Mouse (Mus musculus) forebrain, embryonic 16.5 days (tissue): Measurements from ENCODE around the gene Sorcs2. TPM values are rescaled to one million over a fixed set of nuclear protein-coding genes. Genes with fewer than 3 reads are reported as not detected.
A peak's percentile ranks its signal among the peaks of the same experiment; 100 is the strongest.

Experiments
- ATAC-seq: fragments of 200-750 bp; cut with Nextera tagmentation; 2 replicates; pipeline ENCODE4 v1.8.0; 2017; ENCODE audit warnings: mild to moderate bottlenecking, moderate library complexity
- H3K27ac ChIP-seq: fragments of 300-500 bp; sonication (generic); 2 replicates; pipeline ENCODE4 v1.5.1; 2014; ENCODE audit warnings: low read length, control low read depth
- H3K27me3 ChIP-seq: fragments of 300-500 bp; sonication (generic); replicated peaks from 2 replicates; pipeline ENCODE4 v1.6.1; 2014; ENCODE audit warnings: low read length; ENCODE audit not compliant: control insufficient read depth, insufficient read depth
- H3K36me3 ChIP-seq: fragments of 300-500 bp; sonication (generic); 2 replicates; pipeline ENCODE4 v1.6.1; 2014; ENCODE audit not compliant: control insufficient read depth, insufficient read depth
- H3K4me1 ChIP-seq: fragments of 300-500 bp; sonication (generic); replicated peaks from 2 replicates; pipeline ENCODE4 v1.6.1; 2014; ENCODE audit warnings: low read length; ENCODE audit not compliant: control insufficient read depth, insufficient read depth
- H3K4me2 ChIP-seq: fragments of 300-500 bp; sonication (generic); 2 replicates; pipeline ENCODE4 v1.6.1; 2014; ENCODE audit warnings: mild to moderate bottlenecking, low read length, control low read depth
- H3K4me3 ChIP-seq: fragments of 300-500 bp; sonication (generic); replicated peaks from 2 replicates; pipeline ENCODE4 v1.5.1; 2014; ENCODE audit warnings: mild to moderate bottlenecking, low read length, control low read depth
- H3K9ac ChIP-seq: fragments of 300-500 bp; sonication (generic); replicated peaks from 2 replicates; pipeline ENCODE4 v1.6.1; 2014; ENCODE audit warnings: low read depth, low read length, control low read depth
- H3K9me3 ChIP-seq: fragments of 300-500 bp; sonication (generic); 2 replicates; pipeline ENCODE4 v1.6.1; 2016; ENCODE audit warnings: low read length; ENCODE audit not compliant: control insufficient read depth
- WGBS: fragments of 180-500 bp; shearing (Covaris S2); extraction: QIAGEN DNeasy Blood & Tissue Kit; methylation state at CpG from one replicate; pipeline ENCODE4 v1.1.7; 2014; 5-methylcytosine and 5-hydroxymethylcytosine counted together
- polyA plus RNA-seq: library from polyadenylated mRNA; unstranded; fragments of >200 nt; fragmentation: Nextera tagmentation; extraction: Ambion mirVana; gene quantifications from 2 replicates; pipeline ENCODE4 v1.2.1, GENCODE M21; 2015

Gene Sorcs2
- polyA plus RNA-seq, 1 experiment from 2014 or later: 7.0 TPM

DNA sequence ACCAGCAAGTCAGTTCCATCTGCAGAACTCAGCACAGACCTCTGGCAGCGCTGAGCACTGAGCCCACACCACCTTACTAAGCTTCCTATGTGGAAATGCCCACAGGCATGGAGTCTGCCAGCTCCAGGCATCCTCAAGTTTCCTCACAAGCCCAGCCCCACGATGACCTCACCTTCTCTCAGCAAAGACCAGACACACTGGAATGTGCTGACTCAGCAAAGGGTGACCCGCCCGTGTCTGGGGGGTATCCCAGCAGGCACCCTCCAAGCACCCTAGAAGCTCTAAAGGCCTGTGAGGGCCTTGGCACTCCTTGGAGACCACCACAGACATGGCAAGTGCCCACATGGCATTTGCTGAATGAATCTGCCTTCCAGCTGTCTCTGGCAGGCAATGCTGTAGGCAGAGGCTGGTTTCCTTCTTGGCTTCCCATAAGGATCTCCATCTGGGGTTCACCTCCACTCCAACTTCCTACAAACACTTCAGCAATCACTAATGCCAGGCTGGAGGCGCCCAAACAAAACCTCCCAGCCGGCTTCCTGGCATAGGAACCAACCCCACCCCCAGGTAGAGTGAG, 17.9 kb downstream of the Sorcs2 start:
- H3K4me2 ChIP-seq: no peak overlapping the region
- H3K27ac ChIP-seq: no peak overlapping the region
- WGBS: 73% methylated on average over 6 of the region's 6 CpGs
- H3K4me3 ChIP-seq: no peak overlapping the region
- no peaks in the 10 kb centered on the region for H3K9me3 ChIP-seq
- H3K9ac ChIP-seq: no peak overlapping the region
- ATAC-seq: no peak
- no peaks in the 10 kb centered on the region for H3K4me1 ChIP-seq
- H3K27me3 ChIP-seq: no peaks in the 10 kb centered on the region
- H3K36me3 ChIP-seq: no peaks in the 10 kb centered on the region

GRCm38 (mm10) chr5:36378370-36378738, 19.6 kb downstream of the Sorcs2 start:
- WGBS: 91% methylated on average over 2 of the region's 2 CpGs

GRCm38 (mm10) chr5:36377456-36378369, 20.2 kb downstream of the Sorcs2 start:
- 0 out of 2 replicates have a peak, but pooled peaks cover 3% of the 10 kb centered on the region for H3K4me1 ChIP-seq
- H3K4me2 ChIP-seq: no peak overlapping the region
- H3K9me3 ChIP-seq: no peaks in the 10 kb centered on the region
- no peak for ATAC-seq
- H3K27ac ChIP-seq: no peak overlapping the region
- no peaks in the 10 kb centered on the region for H3K27me3 ChIP-seq
- no peaks in the 10 kb centered on the region for H3K36me3 ChIP-seq
- H3K9ac ChIP-seq: no peak overlapping the region
- 90% methylated on average over 8 of the region's 8 CpGs for whole genome bisulfite sequencing
- H3K4me3 ChIP-seq: no peak overlapping the region

More at GRCm38 (mm10) chr5:36378370-36378738, 19.6 kb downstream of the Sorcs2 start:
- Histone ChIP-seq H3K4me1 (0 out of 2 replicates have a peak, but pooled peaks cover under 1% of the 10 kb centered on the region), H3K9ac (no peak overlapping the region), H3K36me3 (no peaks in the 10 kb centered on the region), H3K4me3 (no peak overlapping the region), H3K9me3 (no peaks in the 10 kb centered on the region), H3K4me2 (no peak overlapping the region), H3K27ac (no peak overlapping the region), H3K27me3 (no peaks in the 10 kb centered on the region)
- no peak for ATAC-seq

GRCm38 (mm10) chr5:36375886-36376285, 22.1 kb downstream of the Sorcs2 start:
- Histone ChIP-seq H3K4me2 (no peak overlapping the region), H3K27ac (no peak overlapping the region), H3K4me3 (no peak overlapping the region), H3K9ac (no peak overlapping the region), H3K27me3 (no peaks in the 10 kb centered on the region), H3K9me3 (no peaks in the 10 kb centered on the region), H3K36me3 (no peaks in the 10 kb centered on the region), H3K4me1 (0 out of 2 replicates have a peak, but pooled peaks cover 3% of the 10 kb centered on the region)
- WGBS: 47% methylated on average over 8 of the region's 8 CpGs
- no peak for ATAC-seq

DNA sequence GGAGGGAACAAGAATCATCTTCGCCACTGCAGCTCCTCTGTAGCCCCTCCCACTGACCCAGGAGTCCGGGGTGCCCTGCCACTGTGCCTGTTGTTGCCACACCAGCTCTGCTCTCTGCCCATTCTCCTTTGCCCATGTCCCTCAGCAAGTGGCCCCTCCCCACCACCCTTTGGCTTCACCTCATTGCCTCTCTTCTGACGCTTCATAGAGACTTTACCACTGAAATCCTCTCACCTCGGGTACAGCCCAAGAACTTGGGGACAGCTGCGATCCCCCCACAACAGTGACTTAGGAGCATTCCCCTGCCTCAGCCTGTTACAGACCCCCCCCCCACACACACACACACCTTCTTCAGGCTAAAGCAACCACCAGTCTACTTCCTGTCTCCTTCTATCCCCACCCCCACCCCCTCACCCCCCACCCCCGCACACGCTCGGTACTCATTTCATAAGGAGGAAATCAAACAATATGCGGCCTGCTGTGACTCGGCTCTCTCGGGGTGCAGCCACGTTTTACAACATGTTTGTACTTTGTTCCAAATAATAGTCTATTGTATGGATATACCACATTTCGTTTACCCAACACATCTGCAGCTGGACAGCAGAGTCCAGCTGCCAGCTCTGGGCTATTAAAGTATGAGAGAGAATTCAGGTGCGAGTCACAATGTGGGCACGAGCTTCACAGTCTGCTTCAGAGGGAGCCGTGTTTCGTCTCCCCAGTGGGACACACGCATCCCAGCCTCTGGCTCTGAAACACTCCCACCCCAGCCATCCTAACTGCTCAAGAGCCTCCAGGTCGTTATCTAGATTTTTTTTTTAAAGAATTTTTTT, 23.5 kb downstream of the Sorcs2 start:
- no peak overlapping the region for H3K4me3 ChIP-seq
- H3K36me3 ChIP-seq: no peaks in the 10 kb centered on the region
- no peak for ATAC-seq

DNA sequence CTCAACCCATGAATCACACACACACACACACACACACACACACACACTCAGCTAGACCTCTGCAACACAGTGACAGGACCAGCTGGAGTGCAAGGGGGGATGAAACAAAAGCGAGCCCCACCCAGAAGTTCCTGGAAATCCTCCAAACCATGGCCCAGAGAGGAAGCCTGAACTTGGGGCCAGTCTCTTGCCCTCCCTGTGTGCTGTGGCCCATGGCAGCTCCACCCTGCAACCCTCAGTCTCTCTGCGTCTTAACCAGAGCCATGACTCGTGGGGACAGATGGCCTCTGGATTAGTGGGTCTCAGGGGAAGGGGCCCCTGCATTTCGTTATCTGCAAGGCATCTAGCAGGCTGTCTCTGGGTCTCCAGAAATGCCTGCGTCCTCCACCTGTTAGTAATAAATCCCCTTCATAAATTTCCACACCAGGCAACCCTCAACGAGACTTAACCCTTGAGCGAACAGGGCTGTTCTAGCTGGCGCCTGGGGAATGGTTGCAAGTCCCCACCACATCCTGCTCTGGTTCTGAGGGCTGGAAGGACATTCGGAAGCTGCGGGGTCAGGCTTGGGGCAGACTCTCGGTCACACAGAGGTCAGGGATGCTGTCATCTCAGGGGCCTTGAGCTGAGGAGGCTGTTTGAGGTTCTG, 24.6 kb downstream of the Sorcs2 start:
- no peak overlapping the region for H3K9ac ChIP-seq
- no peak overlapping the region for H3K27ac ChIP-seq
- H3K4me1 ChIP-seq: peaks cover 11% of the 10 kb centered on the region
- H3K4me2 ChIP-seq: no peak overlapping the region
- WGBS: 60% methylated on average over 11 of the region's 11 CpGs
- H3K36me3 ChIP-seq: no peaks in the 10 kb centered on the region
- H3K27me3 ChIP-seq: no peaks in the 10 kb centered on the region
- no peak for ATAC-seq
- no peak overlapping the region for H3K4me3 ChIP-seq
- no peaks in the 10 kb centered on the region for H3K9me3 ChIP-seq

More for the DNA sequence above, 23.5 kb downstream of the Sorcs2 start:
- H3K27ac ChIP-seq: no peak overlapping the region
- no peaks in the 10 kb centered on the region for H3K9me3 ChIP-seq
- H3K27me3 ChIP-seq: no peaks in the 10 kb centered on the region
- H3K4me2 ChIP-seq: no peak overlapping the region
- peaks cover 6% of the 10 kb centered on the region; the same call in 1 of the 2 replicates for H3K4me1 ChIP-seq
- no peak overlapping the region for H3K9ac ChIP-seq
- WGBS: 59% methylated on average over 19 of the region's 19 CpGs

GRCm38 (mm10) chr5:36371731-36372130, 26.2 kb downstream of the Sorcs2 start:
- H3K27ac ChIP-seq: no peak overlapping the region
- H3K4me1 ChIP-seq: peaks cover 11% of the 10 kb centered on the region

GRCm38 (mm10) chr5:36369261-36369684, 28.7 kb downstream of the Sorcs2 start:
- Histone ChIP-seq H3K9ac (no peak overlapping the region), H3K36me3 (no peaks in the 10 kb centered on the region), H3K4me2 (no peak overlapping the region), H3K9me3 (no peaks in the 10 kb centered on the region), H3K4me3 (no peak overlapping the region), H3K4me1 (peaks cover 11% of the 10 kb centered on the region), H3K27ac (no peak overlapping the region), H3K27me3 (no peaks in the 10 kb centered on the region)
- ATAC-seq: 0 out of 2 replicates have a peak, but pooled peaks have one; percentile 41
- 41% methylated on average over 1 of the region's 1 CpGs for WGBS

More at GRCm38 (mm10) chr5:36371731-36372130, 26.2 kb downstream of the Sorcs2 start:
- 80% methylated on average over 5 of the region's 5 CpGs for WGBS
- no peak overlapping the region for H3K9ac ChIP-seq
- H3K27me3 ChIP-seq: no peaks in the 10 kb centered on the region
- no peak overlapping the region for H3K4me3 ChIP-seq
- ATAC-seq: no peak
- H3K4me2 ChIP-seq: no peak overlapping the region
- no peaks in the 10 kb centered on the region for H3K36me3 ChIP-seq
- H3K9me3 ChIP-seq: no peaks in the 10 kb centered on the region
